Mouse (Mus musculus): Measurements from ENCODE around the gene Nagk. TPM values are rescaled to one million over a fixed set of nuclear protein-coding genes. Genes with fewer than 3 reads are reported as not detected.
A peak's percentile ranks its signal among the peaks of the same experiment; 100 is the strongest.
"Not testable (repeated sequence)": the region's sequence is repeated elsewhere in the genome, so short reads cannot be mapped to it uniquely, and the experiment has no call there.

The Nagk gene
- polyA plus RNA-seq, 1 experiment from 2014 or later, result 55.4 TPM

DNA sequence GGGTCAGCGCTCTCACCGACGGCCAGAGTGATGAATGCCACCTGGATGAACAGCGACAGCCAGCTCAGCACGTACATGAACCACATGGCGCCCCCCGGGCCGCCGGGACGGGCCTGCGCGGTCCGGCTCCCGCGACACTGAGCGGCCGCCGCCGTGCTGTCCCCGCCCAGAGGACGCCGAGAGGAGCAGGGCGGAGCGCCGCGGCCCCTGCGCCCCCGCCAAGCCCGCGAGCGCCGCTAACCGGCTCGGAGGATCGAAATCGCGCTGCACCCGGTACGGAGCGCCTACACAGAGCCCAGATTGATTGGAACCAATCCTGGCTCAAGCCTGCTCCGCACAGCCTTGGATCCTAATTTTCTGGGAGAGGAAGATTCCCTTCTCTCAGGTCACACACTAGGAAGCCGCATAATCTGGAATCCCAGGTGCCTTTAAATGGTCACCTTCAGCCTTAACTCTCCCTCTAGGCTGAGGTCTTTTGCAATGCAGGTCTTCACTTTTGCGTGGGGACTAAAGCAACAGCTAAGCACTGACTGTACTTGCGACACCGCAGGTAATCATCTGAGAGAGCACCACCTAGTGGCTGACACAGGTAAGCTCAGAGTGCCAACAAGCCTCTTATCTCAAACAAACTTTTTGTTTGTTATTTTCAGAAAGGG lies 19.0 kb upstream of the Nagk start, which contains the start of gene Tex261:
TSS of gene Tex261 (minus strand) at position 176 of the 656 bp plus-strand sequence.
- Histone ChIP-seq H3K9ac (peak within 1 kb of the TSS; percentile 97), H3K36me3 (peaks cover 30% of the 10 kb centered on the region), H3K4me1 (peaks cover 17% of the 10 kb centered on the region), H3K4me3 (peak within 1 kb of the TSS; percentile 94), H3K4me2 (peak within 1 kb of the TSS; percentile 93), H3K9me3 (no peaks in the 10 kb centered on the region), H3K27ac (replicated peaks) (peak within 1 kb of the TSS; percentile 90), H3K27me3 (replicated peaks) (0 out of 2 replicates have a peak, but pooled peaks cover 6% of the 10 kb centered on the region)
- peak; percentile 86 for ATAC-seq (ENCODE audit: extremely low read depth, insufficient number of reproducible peaks, low FRiP score, low TSS enrichment)
- WGBS, result under 1% methylated on average over 41 of the region's 45 CpGs

DNA sequence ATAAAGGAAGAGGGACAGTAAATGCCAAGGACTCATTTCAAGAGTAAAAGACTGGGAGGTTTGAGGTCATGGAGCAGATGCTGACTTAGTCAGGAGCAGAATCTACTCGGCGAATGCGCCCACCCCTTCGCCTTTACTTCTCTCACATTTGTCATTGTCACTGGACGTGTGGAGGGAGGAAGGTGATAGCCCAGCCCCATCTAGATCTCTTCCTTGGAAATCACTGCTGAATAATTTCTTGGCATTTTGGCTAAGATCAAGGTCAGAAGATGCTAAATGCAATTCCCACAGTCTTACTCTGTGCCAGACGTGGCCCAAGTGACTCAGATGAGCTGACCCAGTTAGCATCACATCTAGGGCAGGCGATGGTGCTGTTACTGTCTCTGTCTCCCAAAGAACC lies 16.5 kb upstream of the Nagk start:
- Histone ChIP-seq H3K4me1 (peaks cover 17% of the 10 kb centered on the region), H3K9me3 (no peaks in the 10 kb centered on the region), H3K27me3 (replicated peaks) (0 out of 2 replicates have a peak, but pooled peaks cover 8% of the 10 kb centered on the region), H3K9ac (no peak overlapping the region), H3K4me3 (no peak overlapping the region), H3K36me3 (peaks cover 4% of the 10 kb centered on the region), H3K4me2 (no peak overlapping the region), H3K27ac (replicated peaks) (no peak overlapping the region)
- 74% methylated on average over 7 of the region's 7 CpGs for WGBS
- no peak for ATAC-seq (ENCODE audit: extremely low read depth, insufficient number of reproducible peaks, low FRiP score, low TSS enrichment)

DNA sequence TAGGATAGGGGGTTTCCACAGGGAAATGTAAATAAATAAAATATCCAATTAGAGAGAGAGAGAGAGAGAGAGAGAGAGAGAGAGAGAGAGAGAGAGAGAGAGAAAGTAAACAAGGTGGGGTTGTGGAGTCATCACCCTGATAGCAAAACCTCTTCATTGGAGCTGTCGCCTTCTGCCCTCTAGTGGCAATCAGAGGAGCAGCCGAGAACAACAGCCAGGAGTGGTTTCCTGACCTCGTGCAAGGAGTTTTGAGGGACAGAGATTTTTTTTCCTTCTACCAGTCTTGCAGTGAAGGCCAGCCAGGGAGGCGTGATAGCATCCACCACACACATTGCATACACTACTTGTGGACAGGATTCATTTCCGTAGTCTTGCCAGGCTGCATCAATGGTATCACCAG lies 15.8 kb upstream of the Nagk start:
- Histone ChIP-seq H3K4me2 (no peak overlapping the region), H3K27me3 (replicated peaks) (0 out of 2 replicates have a peak, but pooled peaks cover 8% of the 10 kb centered on the region), H3K9me3 (no peaks in the 10 kb centered on the region), H3K4me1 (peaks cover 13% of the 10 kb centered on the region), H3K36me3 (no peaks in the 10 kb centered on the region), H3K9ac (no peak overlapping the region), H3K4me3 (no peak overlapping the region), H3K27ac (replicated peaks) (no peak overlapping the region)
- WGBS, result 5% methylated on average over 5 of the region's 5 CpGs
- no peak for ATAC-seq (ENCODE audit: extremely low read depth, insufficient number of reproducible peaks, low FRiP score, low TSS enrichment)

DNA sequence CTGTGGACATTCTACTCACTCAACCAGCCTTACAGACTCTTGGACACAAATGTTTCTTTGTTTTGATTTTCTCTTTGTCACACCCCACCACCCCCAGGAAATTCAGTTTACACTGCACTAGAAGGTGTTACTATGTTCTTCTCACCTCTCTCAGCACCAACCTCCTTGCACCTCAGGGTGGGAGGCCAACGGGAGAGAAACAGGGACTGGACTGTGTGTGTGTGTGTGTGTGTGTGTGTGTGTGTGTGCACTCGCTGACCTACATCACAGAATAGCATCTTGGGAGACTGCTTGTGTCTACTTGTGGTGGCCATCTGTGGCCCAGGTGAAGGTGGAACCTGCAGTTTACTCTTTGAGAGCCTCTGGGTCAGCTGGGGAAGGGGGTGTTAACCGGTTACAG lies 8.4 kb upstream of the Nagk start:
- no peak overlapping the region for H3K4me3 ChIP-seq
- no peaks in the 10 kb centered on the region for H3K9me3 ChIP-seq
- no peak overlapping the region for H3K9ac ChIP-seq
- H3K4me1 ChIP-seq, result peaks cover 6% of the 10 kb centered on the region; the same call in 1 of the 2 replicates
- no peak for ATAC-seq (ENCODE audit: extremely low read depth, insufficient number of reproducible peaks, low FRiP score, low TSS enrichment)
- 62% methylated on average over 3 of the region's 3 CpGs for WGBS
- H3K27me3 ChIP-seq (replicated peaks), result peaks cover 7% of the 10 kb centered on the region; the same call in 1 of the 2 replicates
- H3K27ac ChIP-seq (replicated peaks), result no peak overlapping the region
- H3K36me3 ChIP-seq, result no peaks in the 10 kb centered on the region
- H3K4me2 ChIP-seq, result no peak overlapping the region

DNA sequence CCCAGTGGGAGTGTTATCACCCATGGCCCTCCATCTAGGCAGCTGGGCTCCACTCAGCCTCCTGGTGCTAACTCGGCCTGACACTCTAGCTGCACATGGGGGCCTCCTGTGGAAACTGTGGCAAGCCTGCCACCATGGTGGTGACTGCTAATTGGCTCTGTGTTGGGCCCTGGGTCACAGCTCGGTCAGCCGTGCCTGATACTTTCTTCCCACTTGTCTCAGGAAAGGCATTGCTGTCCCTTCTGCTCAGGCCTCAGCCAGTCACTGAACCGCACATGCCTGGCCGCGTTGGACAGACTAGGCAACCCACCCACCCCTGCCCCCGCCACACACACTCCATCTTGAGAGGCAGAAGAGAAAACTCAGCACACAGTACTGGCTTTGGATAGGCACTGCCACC lies 6.2 kb upstream of the Nagk start:
- peaks cover 7% of the 10 kb centered on the region; the same call in 1 of the 2 replicates for H3K27me3 ChIP-seq (replicated peaks)
- WGBS, result 54% methylated on average over 7 of the region's 7 CpGs

DNA sequence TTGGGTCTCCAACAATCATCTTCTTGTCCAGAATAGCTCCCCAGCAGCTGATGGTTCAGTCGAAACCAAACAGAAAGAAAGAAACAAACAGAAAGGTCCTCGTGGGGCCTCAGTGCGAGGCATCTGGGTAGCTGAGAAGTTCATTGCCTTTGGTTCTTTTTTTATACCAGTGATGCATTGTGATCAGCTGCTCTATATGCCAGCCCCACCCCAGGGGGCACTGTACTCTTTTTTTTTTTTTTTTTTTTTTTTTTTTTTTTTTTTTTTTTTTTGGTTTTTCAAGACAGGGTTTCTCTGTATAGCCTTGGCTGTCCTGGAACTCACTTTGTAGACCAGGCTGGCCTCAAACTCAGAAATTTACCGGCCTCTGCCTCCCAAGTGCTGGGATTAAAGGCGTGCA lies 4.2 kb upstream of the Nagk start:
- H3K27me3 ChIP-seq (replicated peaks); H3K4me2 ChIP-seq; H3K27ac ChIP-seq (replicated peaks); H3K4me3 ChIP-seq; H3K9me3 ChIP-seq; ATAC-seq (ENCODE audit: extremely low read depth, insufficient number of reproducible peaks, low FRiP score, low TSS enrichment); H3K36me3 ChIP-seq; H3K9ac ChIP-seq: not testable (repeated sequence)
- peaks cover 17% of the 10 kb centered on the region for H3K4me1 ChIP-seq
- 83% methylated on average over 5 of the region's 5 CpGs for WGBS

More for the DNA sequence above, 6.2 kb upstream of the Nagk start:
- Histone ChIP-seq H3K4me2 (no peak overlapping the region), H3K4me3 (no peak overlapping the region), H3K9me3 (no peaks in the 10 kb centered on the region), H3K9ac (no peak overlapping the region), H3K36me3 (no peaks in the 10 kb centered on the region), H3K27ac (replicated peaks) (no peak overlapping the region), H3K4me1 (peaks cover 10% of the 10 kb centered on the region; the same call in 1 of the 2 replicates)
- ATAC-seq (ENCODE audit: extremely low read depth, insufficient number of reproducible peaks, low FRiP score, low TSS enrichment), result no peak

DNA sequence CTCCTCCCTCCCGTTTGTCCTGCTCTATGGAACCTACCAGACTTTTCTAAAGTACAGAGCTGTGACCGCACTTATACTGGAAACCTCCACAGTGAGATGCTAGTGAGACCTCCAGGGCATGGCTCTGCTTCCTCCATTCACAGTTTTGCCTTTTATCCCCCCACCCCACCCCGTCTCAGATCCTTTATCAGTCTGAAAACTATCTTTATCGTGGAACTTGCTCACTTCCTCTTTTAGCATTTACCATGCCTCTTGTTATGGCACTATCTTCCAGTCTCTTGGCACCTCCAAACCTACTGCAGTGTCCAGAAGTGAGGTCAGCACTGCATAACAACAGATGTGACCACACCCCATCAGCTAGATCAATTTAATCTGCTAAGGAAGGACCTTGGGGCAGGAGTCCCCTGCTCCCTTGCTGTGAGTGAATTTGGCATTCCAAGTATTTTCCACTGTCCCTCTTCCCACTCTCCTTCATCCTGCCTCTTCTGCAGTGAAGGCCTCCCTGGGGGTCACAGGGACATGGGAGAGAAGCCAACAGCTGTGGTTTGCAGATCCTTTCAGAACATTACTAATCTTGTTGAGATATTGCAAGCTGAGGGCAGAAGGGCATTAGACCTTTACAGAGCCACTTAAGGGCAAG lies 3.4 kb upstream of the Nagk start:
- WGBS, result 41% methylated on average over 4 of the region's 4 CpGs
- no peak overlapping the region; the same call in 1 of the 2 replicates for H3K27ac ChIP-seq (replicated peaks)
- H3K36me3 ChIP-seq, result no peaks in the 10 kb centered on the region
- H3K9ac ChIP-seq, result 0 out of 2 replicates have a peak overlapping the region, but pooled peaks have one; percentile 5
- H3K9me3 ChIP-seq, result no peaks in the 10 kb centered on the region
- no peak for ATAC-seq (ENCODE audit: extremely low read depth, insufficient number of reproducible peaks, low FRiP score, low TSS enrichment)
- peaks cover 19% of the 10 kb centered on the region for H3K4me1 ChIP-seq
- H3K27me3 ChIP-seq (replicated peaks), result no peaks in the 10 kb centered on the region
- H3K4me3 ChIP-seq, result no peak overlapping the region
- H3K4me2 ChIP-seq, result no peak overlapping the region

DNA sequence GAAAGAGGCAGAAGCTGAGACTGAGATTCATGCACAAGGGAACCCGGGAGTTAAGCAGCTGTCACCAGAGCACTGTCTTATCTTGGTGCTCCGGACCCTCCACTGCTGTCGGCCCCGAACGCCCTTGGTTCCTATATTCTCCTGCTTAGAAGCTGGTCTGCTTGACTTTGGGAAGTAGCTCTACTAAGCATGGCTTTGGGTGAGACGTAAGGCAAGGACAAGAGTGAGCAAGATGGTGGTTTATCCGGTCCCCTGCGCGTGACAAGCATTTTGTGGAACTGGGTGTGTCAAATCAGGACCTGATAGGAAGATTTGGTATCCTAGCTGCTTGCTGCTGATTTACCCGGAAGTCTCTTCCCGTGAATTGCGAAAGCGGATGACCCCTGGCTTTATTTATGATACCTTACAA lies 714 bp downstream of the Nagk start:
- Histone ChIP-seq H3K27ac (replicated peaks) (peak overlapping the region; percentile 97), H3K9ac (peak overlapping the region; percentile 93), H3K4me2 (peak overlapping the region; percentile 94), H3K27me3 (replicated peaks) (no peaks in the 10 kb centered on the region), H3K4me1 (peaks cover 19% of the 10 kb centered on the region), H3K9me3 (no peaks in the 10 kb centered on the region), H3K4me3 (peak overlapping the region; percentile 85), H3K36me3 (peaks cover 31% of the 10 kb centered on the region)
- peak; percentile 7; the same call in 1 of the 2 replicates for ATAC-seq (ENCODE audit: extremely low read depth, insufficient number of reproducible peaks, low FRiP score, low TSS enrichment)
- WGBS, result 6% methylated on average over 13 of the region's 13 CpGs

DNA sequence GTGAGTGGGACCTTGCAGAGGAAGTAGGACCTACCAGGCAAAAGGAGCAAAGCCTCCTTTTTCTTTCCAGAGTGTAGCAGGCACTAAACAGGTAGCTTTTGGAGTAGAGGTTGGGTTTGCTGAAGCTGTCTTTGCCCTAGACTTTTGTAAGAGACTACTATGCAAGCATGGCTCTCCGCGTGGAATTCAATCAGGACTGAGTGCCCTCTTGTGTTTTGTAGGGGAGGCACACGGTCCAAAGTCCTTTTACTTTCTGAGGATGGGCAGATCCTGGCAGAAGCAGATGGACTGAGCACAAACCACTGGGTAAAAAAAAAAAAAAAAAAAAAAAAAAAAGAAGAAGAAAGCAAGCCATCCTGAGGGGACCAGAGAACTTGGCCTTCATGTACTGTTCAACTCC lies 1.9 kb downstream of the Nagk start:
- H3K9me3 ChIP-seq, result no peaks in the 10 kb centered on the region
- 57% methylated on average over 3 of the region's 3 CpGs for WGBS

DNA sequence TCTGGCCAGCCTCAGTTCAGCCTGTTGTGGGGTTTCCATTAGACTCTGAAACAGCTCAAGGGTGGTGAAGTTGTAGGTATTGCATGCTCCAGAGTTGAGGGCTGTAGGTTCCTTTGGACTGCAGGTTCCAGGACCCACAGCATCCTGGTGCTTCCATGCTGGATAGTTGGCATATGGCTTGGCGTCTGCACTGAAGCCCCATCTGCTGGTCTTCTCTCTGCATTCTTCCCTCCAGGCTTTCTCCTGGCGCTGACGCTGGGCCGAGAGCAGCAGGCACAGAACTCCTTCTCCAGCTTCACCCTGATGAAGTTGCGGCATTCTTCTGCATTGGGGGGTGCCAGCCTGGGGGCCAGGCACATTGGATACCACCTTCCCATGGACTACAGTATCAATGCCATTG lies 7.3 kb downstream of the Nagk start:
- ATAC-seq (ENCODE audit: extremely low read depth, insufficient number of reproducible peaks, low FRiP score, low TSS enrichment), result no peak
- 83% methylated on average over 5 of the region's 5 CpGs for WGBS
- Histone ChIP-seq H3K4me1 (no peaks in the 10 kb centered on the region), H3K9me3 (no peaks in the 10 kb centered on the region), H3K27me3 (replicated peaks) (no peaks in the 10 kb centered on the region), H3K27ac (replicated peaks) (no peak overlapping the region), H3K36me3 (peaks cover 81% of the 10 kb centered on the region), H3K4me3 (no peak overlapping the region), H3K4me2 (no peak overlapping the region), H3K9ac (no peak overlapping the region)

More for the DNA sequence above, 1.9 kb downstream of the Nagk start:
- no peak overlapping the region for H3K27ac ChIP-seq (replicated peaks)
- no peak overlapping the region for H3K9ac ChIP-seq
- H3K27me3 ChIP-seq (replicated peaks), result no peaks in the 10 kb centered on the region
- no peak for ATAC-seq (ENCODE audit: extremely low read depth, insufficient number of reproducible peaks, low FRiP score, low TSS enrichment)
- peaks cover 10% of the 10 kb centered on the region for H3K4me1 ChIP-seq
- peaks cover 43% of the 10 kb centered on the region for H3K36me3 ChIP-seq
- no peak overlapping the region for H3K4me3 ChIP-seq
- H3K4me2 ChIP-seq, result no peak overlapping the region

DNA sequence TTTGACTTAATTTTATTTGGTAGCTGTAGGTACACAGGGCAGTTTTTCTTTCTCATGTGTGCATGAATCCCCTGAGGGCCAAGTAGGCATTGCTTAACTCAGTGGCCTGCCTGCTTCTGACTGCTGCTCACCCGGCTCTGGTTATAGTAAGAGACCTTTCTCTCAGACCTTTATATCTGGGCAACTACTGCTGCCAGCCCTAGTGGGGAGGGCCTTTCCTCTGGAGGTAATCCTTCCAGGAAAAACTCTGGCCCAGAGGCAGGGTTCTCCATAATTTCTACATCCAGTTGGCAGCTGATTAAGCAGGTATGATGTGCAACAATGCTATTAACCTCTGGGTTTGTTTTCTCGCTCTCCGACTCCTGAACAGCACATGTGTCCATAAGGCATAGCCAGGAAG lies 8.1 kb downstream of the Nagk start:
- H3K36me3 ChIP-seq, result peaks cover 79% of the 10 kb centered on the region

More for the DNA sequence above, 8.1 kb downstream of the Nagk start:
- H3K4me3 ChIP-seq, result no peak overlapping the region
- H3K9ac ChIP-seq, result no peak overlapping the region
- no peak overlapping the region for H3K27ac ChIP-seq (replicated peaks)
- no peak for ATAC-seq (ENCODE audit: extremely low read depth, insufficient number of reproducible peaks, low FRiP score, low TSS enrichment)
- no peaks in the 10 kb centered on the region for H3K27me3 ChIP-seq (replicated peaks)
- H3K4me2 ChIP-seq, result no peak overlapping the region
- no peaks in the 10 kb centered on the region for H3K4me1 ChIP-seq
- no peaks in the 10 kb centered on the region for H3K9me3 ChIP-seq
- 85% methylated on average over 3 of the region's 3 CpGs for WGBS
